Mouse (Mus musculus) heart, embryonic 13.5 days (tissue): ENCODE measurements at regions not wholly inside any gene's neighbourhood (a gene's known extent, or its start where the extent isn't known, plus 50 kb on each side); places are given as distances from the start of the nearest gene placed in this dataset.

Experiments
- ATAC-seq: fragments of 200-750 bp; cut with Nextera tagmentation; 2 replicates; pipeline ENCODE4 v1.8.0; 2017; ENCODE audit warnings: moderate TSS enrichment; ENCODE audit not compliant: insufficient number of reproducible peaks, low FRiP score, low TSS enrichment; ENCODE audit errors: extremely low read depth
- H3K27ac ChIP-seq: fragments of 300-500 bp; sonication (generic); replicated peaks from 2 replicates; pipeline ENCODE4 v1.5.1; 2015; ENCODE audit warnings: moderate library complexity, mild to moderate bottlenecking, inconsistent platforms
- H3K27me3 ChIP-seq: fragments of 300-500 bp; sonication (generic); replicated peaks from 2 replicates; pipeline ENCODE4 v1.6.1; 2015; ENCODE audit warnings: mild to moderate bottlenecking, inconsistent platforms
- H3K36me3 ChIP-seq: fragments of 300-500 bp; sonication (generic); 2 replicates; pipeline ENCODE4 v1.6.1; 2015; ENCODE audit warnings: mild to moderate bottlenecking, inconsistent platforms
- H3K4me1 ChIP-seq: fragments of 300-500 bp; sonication (generic); 2 replicates; pipeline ENCODE4 v1.6.1; 2015; ENCODE audit warnings: inconsistent platforms
- H3K4me2 ChIP-seq: fragments of 300-500 bp; sonication (generic); 2 replicates; pipeline ENCODE4 v1.6.1; 2015; ENCODE audit warnings: inconsistent platforms, mild to moderate bottlenecking, moderate library complexity
- H3K4me3 ChIP-seq: fragments of 300-500 bp; sonication (generic); 2 replicates; pipeline ENCODE4 v1.5.1; 2015; ENCODE audit warnings: moderate library complexity, mild to moderate bottlenecking, inconsistent platforms
- H3K9ac ChIP-seq: fragments of 300-500 bp; sonication (generic); 2 replicates; pipeline ENCODE4 v1.6.1; 2015; ENCODE audit warnings: inconsistent platforms, mild to moderate bottlenecking, moderate library complexity
- H3K9me3 ChIP-seq: fragments of 300-500 bp; sonication (generic); 2 replicates; pipeline ENCODE4 v1.6.1; 2016; ENCODE audit warnings: inconsistent platforms
- WGBS: fragments of 180-500 bp; shearing (Covaris S2); methylation state at CpG from one replicate; pipeline ENCODE4 v1.1.7; 2015; ENCODE audit warnings: mixed read lengths; 5-methylcytosine and 5-hydroxymethylcytosine counted together

DNA sequence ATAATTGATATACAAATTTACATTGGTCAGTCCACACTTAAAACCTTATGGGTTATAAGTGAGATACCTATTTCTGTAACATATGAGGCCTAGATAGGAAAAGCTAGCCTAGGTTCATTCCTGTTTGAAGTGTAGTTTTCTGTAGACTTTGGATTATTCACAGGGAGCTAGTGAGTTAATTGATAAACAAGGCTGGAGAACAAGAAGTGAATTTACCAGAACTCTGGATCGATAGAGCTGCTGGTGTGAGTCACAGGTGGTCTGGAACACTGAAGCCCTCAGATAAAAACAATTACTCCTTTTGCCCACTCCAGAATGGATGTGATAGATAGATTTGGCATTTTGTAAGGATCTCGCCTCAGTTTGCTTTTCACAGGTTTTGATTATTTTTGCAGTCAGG lies 62.0 kb upstream of the Rtl1 start:
- Histone ChIP-seq H3K27ac (no peak overlapping the region), H3K27me3 (no peaks in the 10 kb centered on the region), H3K4me3 (no peak overlapping the region), H3K4me2 (no peak overlapping the region), H3K4me1 (no peaks in the 10 kb centered on the region), H3K36me3 (peaks cover 29% of the 10 kb centered on the region), H3K9me3 (no peaks in the 10 kb centered on the region), H3K9ac (no peak overlapping the region)
- ATAC-seq, result no peak
- 64% methylated on average over 2 of the region's 2 CpGs for WGBS

DNA sequence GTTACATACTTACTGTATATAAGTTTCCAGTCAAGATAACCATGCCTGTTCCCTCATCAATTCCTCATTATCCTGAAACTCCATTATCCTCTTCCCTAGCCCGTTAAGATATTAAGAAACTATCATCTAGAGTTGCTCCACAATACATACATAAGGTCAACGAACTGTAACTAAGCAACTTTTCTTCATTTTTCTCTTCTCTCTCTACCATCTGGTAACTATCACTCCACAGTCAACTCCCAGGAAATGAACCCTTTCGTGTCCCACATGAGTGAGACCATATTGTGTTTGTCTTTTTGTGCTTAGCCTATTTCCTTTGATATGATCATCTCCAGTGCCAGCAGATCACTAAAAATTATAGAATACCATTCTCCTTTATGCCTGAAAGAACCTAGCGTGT lies 74.6 kb upstream of the Rtl1 start:
- no peak for ATAC-seq
- Histone ChIP-seq H3K36me3 (peaks cover 30% of the 10 kb centered on the region), H3K27ac (no peak overlapping the region), H3K27me3 (no peaks in the 10 kb centered on the region), H3K4me2 (no peak overlapping the region), H3K9ac (no peak overlapping the region), H3K9me3 (no peaks in the 10 kb centered on the region), H3K4me1 (no peaks in the 10 kb centered on the region), H3K4me3 (no peak overlapping the region)
- WGBS, result 72% methylated on average over 4 of the region's 4 CpGs

DNA sequence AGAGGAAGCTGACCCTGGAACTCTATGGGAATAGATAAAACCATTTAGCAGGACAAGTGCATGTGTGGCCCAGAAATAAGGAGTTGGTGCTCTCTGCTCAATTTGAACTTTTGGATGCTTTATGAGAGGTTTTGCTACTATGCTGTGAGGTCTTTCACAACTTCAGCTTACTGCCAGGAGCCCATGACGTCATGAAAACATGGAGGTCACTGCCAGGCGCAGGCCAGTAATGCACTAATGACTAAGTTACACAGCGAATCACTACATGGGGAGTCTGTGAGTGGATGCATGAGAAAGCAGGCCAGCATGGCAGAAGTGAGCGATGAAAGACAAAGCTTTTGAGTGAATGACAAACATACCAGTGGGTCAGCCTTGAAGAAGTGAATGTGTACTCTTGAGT lies 93.9 kb upstream of the Rtl1 start:
- Histone ChIP-seq H3K27me3 (no peaks in the 10 kb centered on the region), H3K27ac (no peak overlapping the region), H3K9ac (no peak overlapping the region), H3K36me3 (peaks cover 73% of the 10 kb centered on the region), H3K4me2 (no peak overlapping the region), H3K4me3 (no peak overlapping the region), H3K9me3 (no peaks in the 10 kb centered on the region), H3K4me1 (no peaks in the 10 kb centered on the region)
- ATAC-seq, result no peak
- 80% methylated on average over 4 of the region's 4 CpGs for WGBS

DNA sequence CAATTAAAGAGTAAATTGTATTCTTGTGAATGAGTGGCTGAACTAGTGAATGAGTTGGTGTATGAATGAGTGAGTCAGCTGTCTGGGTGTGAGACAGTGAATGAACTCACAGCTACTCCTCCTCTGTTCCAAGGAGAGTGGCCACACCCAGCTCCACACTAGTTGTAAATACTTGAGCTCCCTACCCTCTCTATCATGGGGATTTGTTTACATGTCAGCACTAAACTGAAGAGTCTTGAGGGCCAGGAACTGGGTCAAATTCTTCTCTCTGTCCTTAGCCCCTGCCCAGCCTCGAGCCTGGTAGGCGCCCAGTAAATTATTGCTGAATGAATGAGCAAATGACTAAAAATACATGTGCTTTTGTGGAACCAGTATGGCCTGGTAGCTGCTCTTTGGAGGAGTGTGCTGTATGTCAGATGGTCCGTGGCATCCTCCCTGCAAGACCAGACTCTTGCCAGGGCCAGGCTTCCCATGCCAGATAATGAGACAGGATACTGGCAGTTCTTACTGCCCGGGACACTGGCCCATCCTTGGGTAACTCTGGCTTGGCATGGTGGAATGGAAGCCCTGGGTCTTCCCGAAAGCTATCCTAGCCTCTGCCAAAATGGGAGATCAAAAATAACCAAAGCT lies 94.8 kb upstream of the Rtl1 start:
- WGBS, result 72% methylated on average over 5 of the region's 5 CpGs
- no peak overlapping the region for H3K27ac ChIP-seq
- no peak overlapping the region for H3K4me2 ChIP-seq
- ATAC-seq, result no peak
- no peaks in the 10 kb centered on the region for H3K27me3 ChIP-seq
- H3K9ac ChIP-seq, result no peak overlapping the region
- no peaks in the 10 kb centered on the region for H3K9me3 ChIP-seq
- H3K4me3 ChIP-seq, result no peak overlapping the region
- H3K4me1 ChIP-seq, result no peaks in the 10 kb centered on the region
- peaks cover 74% of the 10 kb centered on the region for H3K36me3 ChIP-seq

DNA sequence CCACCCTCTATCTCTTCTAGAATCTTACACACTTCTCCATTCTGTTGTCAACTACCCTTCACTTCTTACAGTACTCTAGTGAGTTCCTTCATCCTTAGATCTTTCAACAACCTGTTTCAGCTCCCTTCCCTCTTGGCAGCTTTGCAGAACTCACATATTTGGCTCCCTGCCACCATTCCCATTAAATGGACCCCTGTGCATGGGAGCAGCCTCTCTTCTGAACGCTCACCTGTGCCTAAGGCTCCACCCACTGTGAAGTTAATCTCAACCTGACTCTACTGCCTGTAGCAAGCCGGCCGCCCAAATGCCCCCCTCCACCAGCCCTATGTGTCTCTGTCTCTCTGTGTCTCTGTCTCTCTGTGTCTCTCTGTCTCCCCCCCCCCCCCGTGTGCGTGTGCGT lies 106.7 kb upstream of the Rtl1 start:
- Histone ChIP-seq H3K36me3 (peaks cover 28% of the 10 kb centered on the region), H3K4me3 (no peak overlapping the region), H3K4me2 (no peak overlapping the region), H3K9me3 (no peaks in the 10 kb centered on the region), H3K27ac (no peak overlapping the region), H3K9ac (no peak overlapping the region), H3K27me3 (no peaks in the 10 kb centered on the region), H3K4me1 (peaks cover 9% of the 10 kb centered on the region)
- ATAC-seq, result no peak
- 82% methylated on average over 6 of the region's 6 CpGs for WGBS

DNA sequence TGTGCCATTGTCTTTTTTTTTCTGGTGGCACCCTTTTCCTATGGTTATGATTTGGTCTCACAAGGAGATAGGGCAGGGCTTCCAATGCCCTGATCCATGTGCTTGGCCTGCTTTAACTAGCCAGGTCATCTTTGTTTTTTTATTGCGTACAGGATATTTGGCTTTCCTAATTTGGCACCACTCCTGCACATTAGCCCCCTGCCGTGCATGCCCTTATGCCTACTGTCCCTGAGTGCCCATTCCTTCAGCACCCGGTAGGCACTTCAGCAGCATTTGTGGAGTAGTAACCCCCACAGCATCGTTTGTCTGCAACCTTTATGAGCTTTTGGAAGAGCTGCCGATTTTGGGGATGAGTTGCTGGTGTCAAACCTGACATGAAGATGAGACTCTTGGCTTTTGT lies 109.5 kb upstream of the Rtl1 start:
- 85% methylated on average over 5 of the region's 5 CpGs for WGBS
- ATAC-seq, result no peak
- Histone ChIP-seq H3K4me1 (peaks cover 9% of the 10 kb centered on the region), H3K36me3 (peaks cover 50% of the 10 kb centered on the region), H3K27ac (no peak overlapping the region), H3K9ac (no peak overlapping the region), H3K4me3 (no peak overlapping the region), H3K9me3 (no peaks in the 10 kb centered on the region), H3K27me3 (no peaks in the 10 kb centered on the region), H3K4me2 (no peak overlapping the region)

DNA sequence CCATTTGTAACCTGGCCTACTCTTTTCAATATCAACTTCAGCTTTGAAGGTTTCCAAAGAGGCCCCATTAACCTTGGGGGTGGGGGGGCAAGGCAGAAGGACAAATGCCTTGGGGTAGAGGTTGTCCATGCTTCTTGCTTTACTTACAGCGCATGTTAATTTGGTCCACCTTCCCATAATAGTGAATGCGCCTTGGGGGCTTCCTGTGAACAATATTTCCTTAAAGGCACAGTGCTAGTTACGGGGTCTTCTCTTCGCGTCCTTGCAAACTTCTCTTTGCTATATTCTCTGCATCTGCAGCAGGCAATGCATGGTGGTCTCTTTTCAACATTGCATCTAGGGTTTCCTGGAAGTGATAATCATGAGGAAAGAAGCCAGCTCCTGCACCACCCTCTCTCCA lies 111.3 kb upstream of the Rtl1 start:
- ATAC-seq, result no peak
- Histone ChIP-seq H3K36me3 (peaks cover 62% of the 10 kb centered on the region), H3K4me1 (peaks cover 4% of the 10 kb centered on the region), H3K27ac (no peak overlapping the region), H3K27me3 (no peaks in the 10 kb centered on the region), H3K9me3 (no peaks in the 10 kb centered on the region), H3K9ac (no peak overlapping the region), H3K4me3 (no peak overlapping the region), H3K4me2 (no peak overlapping the region)
- WGBS, result 88% methylated on average over 5 of the region's 5 CpGs

DNA sequence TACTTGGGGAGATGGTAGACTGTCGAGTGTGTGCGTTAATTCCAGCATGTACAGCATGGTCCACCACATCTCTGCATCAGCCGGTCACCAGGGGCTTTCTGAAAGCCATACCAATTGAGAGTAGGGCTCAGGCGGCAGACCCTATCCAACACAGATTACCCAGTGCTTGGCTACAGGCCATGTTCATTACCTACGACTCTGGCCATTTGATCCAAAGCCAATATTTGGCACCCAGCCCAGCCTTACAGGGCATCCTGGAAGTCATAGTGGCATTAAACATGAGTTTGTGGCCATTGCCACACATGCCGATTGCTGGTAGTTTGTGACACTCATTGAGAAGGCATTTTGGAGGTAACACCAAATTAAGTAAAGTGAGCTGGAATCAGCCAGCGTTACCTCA lies 111.8 kb upstream of the Rtl1 start:
- Histone ChIP-seq H3K9me3 (no peaks in the 10 kb centered on the region), H3K27ac (no peak overlapping the region), H3K36me3 (peaks cover 67% of the 10 kb centered on the region), H3K4me1 (no peaks in the 10 kb centered on the region), H3K9ac (no peak overlapping the region), H3K4me3 (no peak overlapping the region), H3K4me2 (no peak overlapping the region), H3K27me3 (no peaks in the 10 kb centered on the region)
- ATAC-seq, result no peak
- 82% methylated on average over 7 of the region's 7 CpGs for WGBS

DNA sequence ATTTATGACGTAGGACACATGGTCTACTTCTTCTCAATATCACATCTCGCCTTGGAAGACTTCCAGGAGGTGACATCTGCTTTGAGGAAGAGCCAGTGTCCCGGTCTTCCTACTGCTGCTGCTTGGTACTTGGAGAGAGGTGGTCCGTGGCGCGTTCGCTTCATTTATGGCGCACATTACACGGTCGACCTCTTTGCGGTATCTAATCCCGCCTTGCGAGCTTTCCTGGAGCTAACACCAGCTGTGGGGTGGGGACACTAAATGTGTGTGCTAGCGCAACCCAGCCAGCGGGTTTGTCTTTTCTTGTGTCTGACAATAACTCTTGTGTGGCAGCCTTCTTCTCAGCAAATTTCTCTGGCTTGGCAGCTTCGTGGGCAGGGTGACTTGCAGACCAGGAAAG lies 112.3 kb upstream of the Rtl1 start:
- Histone ChIP-seq H3K27me3 (no peaks in the 10 kb centered on the region), H3K4me1 (no peaks in the 10 kb centered on the region), H3K4me3 (no peak overlapping the region), H3K9ac (no peak overlapping the region), H3K4me2 (no peak overlapping the region), H3K36me3 (peaks cover 72% of the 10 kb centered on the region), H3K9me3 (no peaks in the 10 kb centered on the region), H3K27ac (no peak overlapping the region)
- no peak for ATAC-seq
- 89% methylated on average over 16 of the region's 16 CpGs for WGBS

DNA sequence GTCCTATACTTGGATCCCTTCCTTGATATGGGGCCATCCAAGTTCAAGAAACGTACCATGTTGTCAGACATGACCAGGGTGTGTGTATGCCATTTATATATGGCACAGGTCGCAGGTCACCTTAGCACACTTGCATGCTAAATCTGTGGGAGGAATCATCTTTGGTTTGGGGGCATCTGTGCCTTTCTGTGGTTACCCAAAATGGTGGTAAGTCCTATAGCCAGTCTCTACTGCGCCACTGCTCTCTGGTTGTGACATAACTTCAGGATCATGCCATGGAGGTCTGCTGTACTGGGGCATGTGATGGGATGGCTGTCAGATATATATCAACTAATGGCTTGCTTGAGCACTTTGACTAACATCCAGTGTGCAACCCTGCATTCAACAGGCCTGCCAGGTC lies 112.9 kb upstream of the Rtl1 start:
- H3K4me3 ChIP-seq, result no peak overlapping the region
- no peaks in the 10 kb centered on the region for H3K27me3 ChIP-seq
- H3K27ac ChIP-seq, result no peak overlapping the region
- no peaks in the 10 kb centered on the region for H3K4me1 ChIP-seq
- no peaks in the 10 kb centered on the region for H3K9me3 ChIP-seq
- no peak overlapping the region for H3K9ac ChIP-seq
- H3K4me2 ChIP-seq, result no peak overlapping the region
- no peak for ATAC-seq
- 87% methylated on average over 3 of the region's 3 CpGs for WGBS
- peaks cover 78% of the 10 kb centered on the region for H3K36me3 ChIP-seq

DNA sequence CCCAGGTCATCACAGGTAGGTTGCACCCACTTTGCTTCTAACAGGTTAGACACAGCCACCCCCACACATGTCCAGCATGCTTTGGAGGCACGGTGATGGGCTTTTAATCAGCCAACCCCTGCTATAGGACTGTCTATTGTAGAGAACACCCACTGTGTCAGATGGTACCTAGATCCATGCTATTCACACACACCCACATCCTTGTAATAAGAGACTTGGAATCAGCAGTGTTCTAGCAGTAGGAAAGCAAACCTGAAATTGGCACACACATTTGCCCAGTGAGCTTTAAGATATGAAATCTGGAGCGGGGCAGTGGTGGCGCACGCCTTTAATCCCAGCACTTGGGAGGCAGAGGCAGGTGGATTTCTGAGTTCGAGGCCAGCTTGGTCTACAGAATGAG lies 113.9 kb upstream of the Rtl1 start:
- WGBS, result 87% methylated on average over 5 of the region's 5 CpGs

DNA sequence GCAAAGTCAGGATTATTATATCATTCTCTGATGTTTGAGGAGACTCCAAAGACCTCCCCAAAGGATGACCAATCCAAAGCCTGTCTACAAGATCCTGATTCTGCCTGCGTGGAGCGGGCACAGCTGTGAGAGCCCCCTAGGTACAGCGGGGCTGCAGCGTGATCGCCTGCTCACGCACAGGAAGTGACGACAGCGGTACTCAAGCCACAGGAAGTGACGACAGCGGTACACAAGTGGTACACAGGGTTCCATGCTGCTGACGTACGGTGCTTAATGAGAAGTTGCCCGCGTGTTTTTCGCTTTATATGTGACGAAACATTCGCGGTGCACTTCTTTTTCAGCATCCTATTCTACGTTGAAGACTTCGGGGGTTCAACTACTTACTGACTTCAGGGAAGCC lies 116.9 kb upstream of the Rtl1 start:
- H3K9me3 ChIP-seq, result no peaks in the 10 kb centered on the region
- peaks cover 87% of the 10 kb centered on the region for H3K36me3 ChIP-seq
- H3K9ac ChIP-seq, result no peak overlapping the region
- H3K27ac ChIP-seq, result no peak overlapping the region
- no peak for ATAC-seq
- no peak overlapping the region for H3K4me3 ChIP-seq
- H3K4me2 ChIP-seq, result no peak overlapping the region
- 88% methylated on average over 20 of the region's 20 CpGs for WGBS
- no peaks in the 10 kb centered on the region for H3K27me3 ChIP-seq
- H3K4me1 ChIP-seq, result no peaks in the 10 kb centered on the region

More for the DNA sequence above, 113.9 kb upstream of the Rtl1 start:
- Histone ChIP-seq H3K4me1 (no peaks in the 10 kb centered on the region), H3K4me2 (no peak overlapping the region), H3K9me3 (no peaks in the 10 kb centered on the region), H3K27ac (no peak overlapping the region), H3K27me3 (no peaks in the 10 kb centered on the region), H3K9ac (no peak overlapping the region), H3K4me3 (no peak overlapping the region), H3K36me3 (peaks cover 83% of the 10 kb centered on the region)
- ATAC-seq, result no peak
